18 mouse cellular contexts compared by ENCODE assay signal in genomic region chr10:84819669-84820068, GRCm38 (mm10).
DNase-seq lines count a peak whose midpoint lies in the region; TF ChIP-seq lines count a peak whose summit lies in the region.
"Had no signal": no experiment of that assay in that cellular context is flagged by ENCODE, and none has a peak within 500 bp of the region (broad histone marks: within the 10 kb centered on the region; RNA-seq: fewer than 3 reads in every experiment).

No protein-coding gene starts in this region.

- H3K4me1 ChIP-seq in thymus, adult 2 months (replicated peaks; ENCODE audit: control insufficient read depth, insufficient read depth, low read length), result peaks cover 18% of the 10 kb centered on the region
- H3K4me1 ChIP-seq: liver, embryonic 15.5 days had no signal

- no peaks in the 10 kb centered on the region for H3K27me3 ChIP-seq in thymus, adult 2 months (ENCODE audit: control insufficient read depth, insufficient read depth, low read length)
- H3K27me3 ChIP-seq: limb, embryonic 13.5 days; liver, embryonic 15.5 days; neural tube, embryonic 15.5 days had no signal

- H3K27ac ChIP-seq in layer of hippocampus, adult 2 months, result no peak overlapping the region
- H3K27ac ChIP-seq in thymus, adult 2 months (ENCODE audit: control insufficient read depth, insufficient read depth, low read length), result no peak overlapping the region
- H3K27ac ChIP-seq: forebrain, embryonic 13.5 days; limb, embryonic 13.5 days; liver, embryonic 15.5 days; neural tube, embryonic 15.5 days had no signal

- intact Hi-C loops in heart, postnatal 10 days (cut with DNase I), result no loop called here

- TF ChIP-seq CTCF in layer of hippocampus, adult 2 months (conservative IDR thresholded peaks at IDR 0.05), result no peak
- no peak for TF ChIP-seq CTCF in thymus, adult 2 months (IDR thresholded peaks at IDR 0.05; ENCODE audit: borderline replicate concordance, control insufficient read depth, extremely low read depth, insufficient read depth, low read length, poor library complexity)

- 22% methylated on average over 6 of the region's 6 CpGs for WGBS in thymus, adult 2 months

- DNase-seq in cerebellum, adult 11-12 months, result peak; percentile 5
- no peak for DNase-seq in cerebellum, postnatal 14 days
- peak; percentile 14 to 27 for DNase-seq in layer of hippocampus, adult 2 months (ENCODE audit: low spot score in 2 of 2)
- no peak for DNase-seq in layer of hippocampus, adult 9-10 months (ENCODE audit: low spot score)
- peak; percentile 28 for DNase-seq in thymus, postnatal 14 days
- no peak for DNase-seq in thymus, adult 2 months
- DNase-seq in telencephalon, adult 2 months (ENCODE audit: low read depth, low spot score), result peak; percentile 46
- no peak for DNase-seq in heart, postnatal 10 days
- DNase-seq: gastrocnemius, postnatal 14 days; kidney, adult 8-10 months; kidney, postnatal 36 days; lung, postnatal 14 days; retina, postnatal 1 day; thymus, postnatal 25 days had no signal

- no peak overlapping the region for H3K4me3 ChIP-seq in layer of hippocampus, adult 2 months
- no peak overlapping the region for H3K4me3 ChIP-seq in thymus, adult 2 months (ENCODE audit: control insufficient read depth, insufficient read depth, low read length)
- H3K4me3 ChIP-seq: forebrain, embryonic 13.5 days; limb, embryonic 13.5 days; liver, embryonic 15.5 days; neural tube, embryonic 15.5 days had no signal

- no peak for TF ChIP-seq POLR2A in thymus, adult 2 months (IDR thresholded peaks at IDR 0.05; ENCODE audit: control insufficient read depth, extremely low read depth, insufficient read depth, low read length, poor library complexity)

- no peaks in the 10 kb centered on the region for H3K36me3 ChIP-seq in thymus, adult 2 months (ENCODE audit: control insufficient read depth, insufficient read depth, low read length)
- H3K36me3 ChIP-seq: limb, embryonic 13.5 days; liver, embryonic 15.5 days; neural tube, embryonic 15.5 days had no signal

Comparison
In these comparisons a context has a peak if more than half of its experiments do, and no peak if none do; other contexts are left out.
1. DNase-seq: peak in cerebellum, adult 11-12 months (single experiment), layer of hippocampus, adult 2 months (2 of 2), thymus, postnatal 14 days (single experiment) and telencephalon, adult 2 months (single experiment); none in cerebellum, postnatal 14 days (0 of 2), layer of hippocampus, adult 9-10 months (single experiment), thymus, adult 2 months (single experiment) and heart, postnatal 10 days (0 of 2).